Mouse (Mus musculus) MEL (cell line): ENCODE data around the gene H2al1m. TPM values are rescaled to one million over a fixed set of nuclear protein-coding genes. Genes with fewer than 3 reads are reported as not detected.

ENCODE experiments used
- DNase-seq: peaks from one replicate; pipeline ENCODE4 v3.0.0; 2011; ENCODE audit warnings: low read depth, low spot score
- H3K27ac ChIP-seq: 2 replicates; pipeline ENCODE4 v1.5.1; 2012; ENCODE audit warnings: low read depth, mild to moderate bottlenecking, control low read depth, low read length, moderate library complexity; ENCODE audit not compliant: control insufficient read depth
- H3K27me3 ChIP-seq, 2 experiments: fragments of 150-350 bp in 1 of 2; sonication (generic) in 1 of 2; 2 replicates each; pipeline ENCODE4 v1.6.1; 2012; ENCODE audit warnings: low read length in 2 of 2, mild to moderate bottlenecking in 2 of 2, improper control_type of control experiment in 1 of 2, moderate library complexity in 1 of 2; ENCODE audit not compliant: insufficient read depth in 2 of 2, control insufficient read depth in 1 of 2
- H3K36me3 ChIP-seq, 2 experiments: 2 replicates each; pipeline ENCODE4 v1.6.1; 2012 to 2014; ENCODE audit warnings: low read length in 2 of 2, improper control_type of control experiment in 1 of 2, inconsistent platforms in 1 of 2, mild to moderate bottlenecking in 1 of 2; ENCODE audit not compliant: insufficient read depth in 2 of 2, control insufficient read depth in 1 of 2
- H3K4me1 ChIP-seq, 2 experiments: fragments of 150-350 bp in 1 of 2; sonication (generic) in 1 of 2; 2 replicates each; pipeline ENCODE4 v1.6.1; 2012; ENCODE audit warnings: low read length in 2 of 2, improper control_type of control experiment in 1 of 2, mild to moderate bottlenecking in 1 of 2; ENCODE audit not compliant: insufficient read depth in 2 of 2, control insufficient read depth in 1 of 2
- H3K4me3 ChIP-seq, 2 experiments: fragments of 150-350 bp in 1 of 2; sonication (generic) in 1 of 2; 2 replicates each; pipeline ENCODE4 v1.5.1; 2012; ENCODE audit warnings: low read depth in 2 of 2, low read length in 2 of 2, mild to moderate bottlenecking in 2 of 2, moderate library complexity in 2 of 2, control low read depth in 1 of 2, improper control_type of control experiment in 1 of 2; ENCODE audit not compliant: control insufficient read depth in 1 of 2, insufficient read depth in 1 of 2
- H3K79me2 ChIP-seq: 2 replicates; pipeline ENCODE4 v1.6.1; 2012; ENCODE audit warnings: mild to moderate bottlenecking, low read length, moderate library complexity; ENCODE audit not compliant: control insufficient read depth, poor library complexity, insufficient read depth
- H3K9ac ChIP-seq: 2 replicates; pipeline ENCODE4 v1.6.1; 2012; ENCODE audit warnings: low read depth, mild to moderate bottlenecking, control low read depth, low read length, moderate library complexity; ENCODE audit not compliant: control insufficient read depth, poor library complexity, severe bottlenecking
- H3K9me3 ChIP-seq: fragments of 150-350 bp; sonication (generic); replicated peaks from 2 replicates; pipeline ENCODE4 v1.6.1; 2012; ENCODE audit warnings: mild to moderate bottlenecking, low read length, improper control_type of control experiment, moderate library complexity; ENCODE audit not compliant: insufficient read depth
- BHLHE40 ChIP-seq: IDR thresholded peaks from 2 replicates; pipeline ENCODE4 v1.6.1; 2012; ENCODE audit warnings: low read depth, mild to moderate bottlenecking, inconsistent platforms, low read length, improper control_type of control experiment, borderline replicate concordance
- CHD1 ChIP-seq: IDR thresholded peaks from 2 replicates; pipeline ENCODE4 v1.6.1; 2012; ENCODE audit warnings: low read depth, mild to moderate bottlenecking, inconsistent platforms, low read length, improper control_type of control experiment
- CHD2 ChIP-seq: IDR thresholded peaks from 2 replicates; pipeline ENCODE4 v1.6.1; 2011; ENCODE audit warnings: low read length, improper control_type of control experiment
- CTCF ChIP-seq, 3 experiments: IDR thresholded peaks in 2 of 3; conservative IDR thresholded peaks in 1 of 3; 2 replicates each; pipeline ENCODE4 v1.5.1; 2011 to 2012; ENCODE audit warnings: low read length in 3 of 3, low read depth in 2 of 3, mild to moderate bottlenecking in 2 of 3, improper control_type of control experiment in 1 of 3, inconsistent platforms in 1 of 3, mixed read lengths in 1 of 3, moderate library complexity in 1 of 3; ENCODE audit not compliant: control insufficient read depth in 1 of 3, insufficient read depth in 1 of 3, poor library complexity in 1 of 3, severe bottlenecking in 1 of 3
- E2F4 ChIP-seq: IDR thresholded peaks from 2 replicates; pipeline ENCODE4 v1.6.1; 2011; ENCODE audit warnings: low read depth, low read length, improper control_type of control experiment, borderline replicate concordance
- ELF1 ChIP-seq: IDR thresholded peaks from 2 replicates; pipeline ENCODE4 v1.6.1; 2014; ENCODE audit warnings: low read depth, mild to moderate bottlenecking, inconsistent platforms, low read length, improper control_type of control experiment, moderate library complexity
- EP300 ChIP-seq, 2 experiments: IDR thresholded peaks; 2 replicates each; pipeline ENCODE4 v1.6.1; 2011; ENCODE audit warnings: improper control_type of control experiment in 2 of 2, low read length in 2 of 2, low read depth in 1 of 2, mild to moderate bottlenecking in 1 of 2
- ETS1 ChIP-seq: IDR thresholded peaks from 2 replicates; pipeline ENCODE4 v1.6.1; 2012; ENCODE audit warnings: low read depth, mild to moderate bottlenecking, inconsistent platforms, low read length, improper control_type of control experiment, moderate library complexity
- GABPA ChIP-seq: IDR thresholded peaks from 2 replicates; pipeline ENCODE4 v1.6.1; 2012; ENCODE audit warnings: low read depth, mild to moderate bottlenecking, inconsistent platforms, low read length, improper control_type of control experiment, moderate library complexity
- GATA1 ChIP-seq: IDR thresholded peaks from 2 replicates; pipeline ENCODE4 v1.6.1; 2011; ENCODE audit warnings: low read depth, low read length, improper control_type of control experiment
- HCFC1 ChIP-seq: IDR thresholded peaks from 2 replicates; pipeline ENCODE4 v1.6.1; 2012; ENCODE audit warnings: low read depth, mild to moderate bottlenecking, inconsistent platforms, low read length, improper control_type of control experiment, moderate library complexity
- JUND ChIP-seq: IDR thresholded peaks from 2 replicates; pipeline ENCODE4 v1.6.1; 2011; ENCODE audit warnings: low read depth, mild to moderate bottlenecking, improper control_type of control experiment, low read length
- KAT2A ChIP-seq: conservative IDR thresholded peaks from 2 replicates; pipeline ENCODE4 v1.6.1; 2012; ENCODE audit warnings: low read depth, low read length, improper control_type of control experiment, inconsistent platforms
- MAFK ChIP-seq: IDR thresholded peaks from 2 replicates; pipeline ENCODE4 v1.6.1; 2011; ENCODE audit warnings: low read depth, mild to moderate bottlenecking, low read length, improper control_type of control experiment, borderline replicate concordance
- MAX ChIP-seq: IDR thresholded peaks from 2 replicates; pipeline ENCODE4 v1.6.1; 2011; ENCODE audit warnings: low read length, improper control_type of control experiment
- MAZ ChIP-seq: IDR thresholded peaks from 2 replicates; pipeline ENCODE4 v1.6.1; 2012; ENCODE audit warnings: low read depth, mild to moderate bottlenecking, inconsistent platforms, low read length, improper control_type of control experiment
- MEF2A ChIP-seq: IDR thresholded peaks from 2 replicates; pipeline ENCODE4 v1.6.1; 2014; ENCODE audit warnings: low read depth, mild to moderate bottlenecking, inconsistent platforms, low read length, improper control_type of control experiment; ENCODE audit not compliant: poor library complexity, insufficient replicate concordance, severe bottlenecking; ENCODE audit errors: extremely low read depth
- MXI1 ChIP-seq: IDR thresholded peaks from 2 replicates; pipeline ENCODE4 v1.6.1; 2011; ENCODE audit warnings: mild to moderate bottlenecking, low read depth, low read length, improper control_type of control experiment
- MYC ChIP-seq: IDR thresholded peaks from 2 replicates; pipeline ENCODE4 v1.6.1; 2011; ENCODE audit warnings: low read depth, mild to moderate bottlenecking, low read length, improper control_type of control experiment, moderate library complexity
- NELFE ChIP-seq: IDR thresholded peaks from 2 replicates; pipeline ENCODE4 v1.6.1; 2011; ENCODE audit warnings: low read depth, low read length, improper control_type of control experiment
- POLR2A ChIP-seq, 2 experiments: IDR thresholded peaks; 2 replicates each; pipeline ENCODE4 v1.6.1; 2011 to 2012; ENCODE audit warnings: low read length in 2 of 2, mild to moderate bottlenecking in 2 of 2, control low read depth in 1 of 2, improper control_type of control experiment in 1 of 2, low read depth in 1 of 2, moderate library complexity in 1 of 2; ENCODE audit not compliant: control insufficient read depth in 1 of 2, insufficient read depth in 1 of 2, poor library complexity in 1 of 2
- POLR2AphosphoS2 ChIP-seq: IDR thresholded peaks from 2 replicates; pipeline ENCODE4 v1.6.1; 2011; ENCODE audit warnings: low read length, improper control_type of control experiment
- POLR2AphosphoS5 ChIP-seq: IDR thresholded peaks from 2 replicates; pipeline ENCODE4 v1.6.1; 2012; ENCODE audit warnings: low read depth, borderline replicate concordance, mild to moderate bottlenecking, inconsistent platforms, low read length, moderate library complexity, mixed read lengths
- RAD21 ChIP-seq: IDR thresholded peaks from 2 replicates; pipeline ENCODE4 v1.6.1; 2011; ENCODE audit warnings: mild to moderate bottlenecking, low read depth, low read length, improper control_type of control experiment
- RCOR1 ChIP-seq: IDR thresholded peaks from 2 replicates; pipeline ENCODE4 v1.6.1; 2012; ENCODE audit warnings: low read depth, mild to moderate bottlenecking, inconsistent platforms, low read length, improper control_type of control experiment
- SIN3A ChIP-seq: IDR thresholded peaks from 2 replicates; pipeline ENCODE4 v1.6.1; 2012; ENCODE audit warnings: low read length, improper control_type of control experiment, inconsistent platforms
- SMC3 ChIP-seq: IDR thresholded peaks from 2 replicates; pipeline ENCODE4 v1.6.1; 2011; ENCODE audit warnings: low read depth, low read length, improper control_type of control experiment
- TAL1 ChIP-seq: IDR thresholded peaks from 2 replicates; pipeline ENCODE4 v1.6.1; 2012; ENCODE audit warnings: mild to moderate bottlenecking, inconsistent platforms, low read length, moderate library complexity, mixed read lengths
- TBP ChIP-seq: IDR thresholded peaks from 2 replicates; pipeline ENCODE4 v1.8.0; 2011; ENCODE audit warnings: low read depth, low read length, improper control_type of control experiment
- TCF12 ChIP-seq: IDR thresholded peaks from 2 replicates; pipeline ENCODE4 v1.6.1; 2014; ENCODE audit warnings: low read depth, mild to moderate bottlenecking, inconsistent platforms, low read length, improper control_type of control experiment, moderate library complexity
- UBTF ChIP-seq: IDR thresholded peaks from 2 replicates; pipeline ENCODE4 v1.6.1; 2012; ENCODE audit warnings: low read depth, mild to moderate bottlenecking, inconsistent platforms, low read length, improper control_type of control experiment, moderate library complexity, borderline replicate concordance; ENCODE audit not compliant: insufficient read depth
- USF1 ChIP-seq: IDR thresholded peaks from 2 replicates; pipeline ENCODE4 v1.6.1; 2014; ENCODE audit warnings: low read depth, mild to moderate bottlenecking, inconsistent platforms, low read length, improper control_type of control experiment, moderate library complexity
- USF2 ChIP-seq, 2 experiments: IDR thresholded peaks; 2 replicates each; pipeline ENCODE4 v1.6.1; 2011 to 2012; ENCODE audit warnings: improper control_type of control experiment in 2 of 2, low read length in 2 of 2, borderline replicate concordance in 1 of 2, inconsistent platforms in 1 of 2, low read depth in 1 of 2, mild to moderate bottlenecking in 1 of 2; ENCODE audit not compliant: insufficient read depth in 1 of 2
- ZC3H11A ChIP-seq: IDR thresholded peaks from 2 replicates; pipeline ENCODE4 v1.6.1; 2012; ENCODE audit warnings: low read depth, mild to moderate bottlenecking, inconsistent platforms, low read length, improper control_type of control experiment
- ZKSCAN1 ChIP-seq: IDR thresholded peaks from 2 replicates; pipeline ENCODE4 v1.6.1; 2012; ENCODE audit warnings: low read depth, mild to moderate bottlenecking, inconsistent platforms, low read length, improper control_type of control experiment, moderate library complexity
- ZMIZ1 ChIP-seq: IDR thresholded peaks from 2 replicates; pipeline ENCODE4 v1.6.1; 2012; ENCODE audit warnings: low read depth, mild to moderate bottlenecking, inconsistent platforms, low read length, improper control_type of control experiment, moderate library complexity
- ZNF384 ChIP-seq: IDR thresholded peaks from 2 replicates; pipeline ENCODE4 v1.6.1; 2012; ENCODE audit warnings: low read depth, mild to moderate bottlenecking, inconsistent platforms, low read length, improper control_type of control experiment
- polyA plus RNA-seq, 2 experiments: library from polyadenylated mRNA; stranded (reverse) in 1 of 2; unstranded in 1 of 2; fragments of >175 nt in 1 of 2; fragments of >200 nt in 1 of 2; gene quantifications; 2 replicates each; pipeline versions ENCODE4 v1.2.1 to v1.2.4; 2012; ENCODE audit warnings: low replicate concordance in 2 of 2, low read depth in 1 of 2; ENCODE audit not compliant: insufficient read length in 2 of 2, insufficient read depth in 1 of 2, missing spikeins in 1 of 2
- total RNA-seq: library from RNA; depleted of rRNA; stranded (reverse); fragments of 300-350 nt; gene quantifications from 2 replicates; pipeline ENCODE4 v1.2.3, GENCODE M21; 2012

Gene H2al1m
- total and polyA plus RNA-seq, 3 experiments, result 0.85 to 3.5 TPM; not detected in 1

- peak overlapping the region; percentile 5; the same call in 1 of the 2 replicates for H3K9ac ChIP-seq
- DNase-seq, result peak; percentile 90
- H3K27me3 ChIP-seq, result no peaks in the 10 kb centered on the region
Observed at GRCm38 (mm10) chrX:9298413-9298864, 14.9 kb downstream of the H2al1m start.

DNA sequence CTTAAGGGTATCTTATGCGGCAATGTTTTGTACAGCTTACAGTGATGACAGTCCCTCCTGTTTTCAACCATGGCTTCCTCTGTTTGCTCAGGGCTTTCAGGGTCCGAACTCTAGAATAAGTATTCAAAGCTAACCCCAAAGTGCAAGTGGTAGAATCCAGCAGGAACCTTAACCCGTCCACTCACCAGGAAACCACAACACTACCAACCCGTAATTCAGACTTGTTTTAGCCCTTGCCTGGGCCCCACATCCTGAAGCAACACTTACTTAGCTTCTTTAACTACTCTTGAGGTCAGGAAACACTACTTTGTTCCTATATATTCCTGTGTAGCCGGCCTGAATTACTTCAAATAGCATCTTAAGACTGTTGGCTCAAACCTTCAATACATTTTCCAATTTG is 19.2 kb downstream of the H2al1m start:
- Histone ChIP-seq H3K79me2 (peaks cover 3% of the 10 kb centered on the region), H3K27ac (no peak overlapping the region), H3K27me3 (no peaks in the 10 kb centered on the region), H3K4me1 (peaks cover 5 to 9% of the 10 kb centered on the region in 2 experiments), H3K36me3 (peaks cover 4 to 19% of the 10 kb centered on the region in 2 experiments), H3K4me3 (no peak overlapping the region), H3K9ac (no peak overlapping the region), H3K9me3 (no peaks in the 10 kb centered on the region)
- DNase-seq, result no peak
- no peak for TF ChIP-seq TAL1
- TF ChIP-seq SIN3A, result no peak
- no peak for TF ChIP-seq MEF2A
- TF ChIP-seq JUND, result no peak
- TF ChIP-seq ETS1, result no peak
- TF ChIP-seq ZC3H11A, result no peak
- TF ChIP-seq TCF12, result no peak
- TF ChIP-seq TBP, result no peak
- no peak for TF ChIP-seq UBTF
- TF ChIP-seq MAFK, result no peak
- TF ChIP-seq SMC3, result no peak

More at GRCm38 (mm10) chrX:9298413-9298864, 14.9 kb downstream of the H2al1m start:
- Histone ChIP-seq H3K4me1 (peaks cover 4 to 7% of the 10 kb centered on the region in 2 experiments), H3K36me3 (peaks cover 0 to 17% of the 10 kb centered on the region in 2 experiments; a peak in 3 of 4 replicates), H3K27ac (peak overlapping the region; percentile 69), H3K79me2 (peaks cover 3% of the 10 kb centered on the region), H3K9me3 (no peaks in the 10 kb centered on the region), H3K4me3 (peak overlapping the region; percentile 20 to 21; a peak in 3 of 4 replicates)
- TF ChIP-seq ZMIZ1, result no peak
- TF ChIP-seq MYC, result no peak
- no peak for TF ChIP-seq CHD2
- TF ChIP-seq TCF12, result peak; percentile 91
- no peak for TF ChIP-seq USF2 (IDR thresholded peaks at IDR 0.05; ENCODE audit: borderline replicate concordance in 1 of 2, insufficient read depth in 1 of 2, low read depth in 1 of 2, low read length in 2 of 2)
- TF ChIP-seq ZC3H11A, result no peak
- no peak for TF ChIP-seq E2F4
- peak; percentile 94 for TF ChIP-seq TAL1
- peak; percentile 51; the same call in 1 of the 2 replicates for TF ChIP-seq SIN3A
- no peak for TF ChIP-seq POLR2A (IDR thresholded peaks at IDR 0.05; ENCODE audit: control insufficient read depth in 1 of 2, insufficient read depth in 1 of 2, low read depth in 1 of 2, low read length in 2 of 2, poor library complexity in 1 of 2)
- TF ChIP-seq RCOR1, result peak; percentile 79
- TF ChIP-seq MXI1, result no peak
- no peak for TF ChIP-seq TBP
- TF ChIP-seq UBTF, result no peak
- no peak for TF ChIP-seq BHLHE40
- TF ChIP-seq HCFC1, result no peak
- no peak for TF ChIP-seq RAD21
- TF ChIP-seq GATA1, result peak; percentile 90
- peak in 2 of 3 experiments; percentile 25 to 30; a peak in 1 of 6 replicates for TF ChIP-seq CTCF (IDR thresholded peaks at IDR 0.05 in 2 of 3, conservative IDR thresholded peaks at IDR 0.05 in 1 of 3; ENCODE audit: control insufficient read depth in 1 of 3, insufficient read depth in 1 of 3, low read depth in 2 of 3, low read length in 3 of 3, poor library complexity in 1 of 3, severe bottlenecking in 1 of 3)
- no peak for TF ChIP-seq MAX
- no peak for TF ChIP-seq POLR2AphosphoS2
- no peak for TF ChIP-seq KAT2A
- peak; percentile 59; the same call in 1 of the 2 replicates for TF ChIP-seq MAZ
- no peak for TF ChIP-seq SMC3
- TF ChIP-seq ZKSCAN1, result no peak
- TF ChIP-seq MAFK, result no peak
- TF ChIP-seq USF1, result no peak
- TF ChIP-seq GABPA, result no peak
- TF ChIP-seq ZNF384, result no peak
- no peak for TF ChIP-seq MEF2A
- TF ChIP-seq JUND, result no peak
- TF ChIP-seq NELFE, result no peak
- no peak for TF ChIP-seq CHD1
- no peak for TF ChIP-seq ELF1
- peak; percentile 90 for TF ChIP-seq EP300 (IDR thresholded peaks at IDR 0.05; ENCODE audit: low read depth in 1 of 2, low read length in 2 of 2)
- TF ChIP-seq ETS1, result peak; percentile 60; the same call in 1 of the 2 replicates
- no peak for TF ChIP-seq POLR2AphosphoS5
